Mouse (Mus musculus): ENCODE data around the gene Srsf2. TPM values are rescaled to one million over a fixed set of nuclear protein-coding genes. Genes with fewer than 3 reads are reported as not detected.

The Srsf2 gene
- total RNA-seq, 2 experiments from 2014 or later, result 73.0 to 80.9 TPM

Other genes starting within 250 kb of the Srsf2 start
- 1 to 10 TPM; 5.9 to 9.0 TPM for gene Rhbdf2, start 226.1 kb downstream of the Srsf2 start, total RNA-seq (2021)
- under 1 TPM; 0.49 to 0.84 TPM for gene Prcd, start 199.6 kb downstream of the Srsf2 start, total RNA-seq (2021)
- 10 to 100 TPM; 16.8 to 22.8 TPM for gene Cygb, start 198.8 kb downstream of the Srsf2 start, total RNA-seq (2021)
- gene St6galnac1, start 77.6 kb downstream of the Srsf2 start, total RNA-seq (2021), result not detected
- 10 to 100 TPM; 23.1 to 29.6 TPM for gene Mxra7, start 25.0 kb downstream of the Srsf2 start, total RNA-seq (2021)
- gene Mettl23, start 9.8 kb downstream of the Srsf2 start, total RNA-seq (2021), result 10 to 100 TPM; 24.1 to 24.7 TPM
- gene Jmjd6, start 9.6 kb downstream of the Srsf2 start, total RNA-seq (2021), result 10 to 100 TPM; 19.5 to 21.4 TPM
- 10 to 100 TPM; 22.3 to 27.2 TPM for gene Mfsd11, start 654 bp downstream of the Srsf2 start, total RNA-seq (2021)
- gene Mgat5b, start 65.8 kb upstream of the Srsf2 start, total RNA-seq (2021), result under 1 TPM; 0.08 to 0.47 TPM